Mouse (Mus musculus) layer of hippocampus, postnatal 14 days (tissue): ENCODE results near the gene Nsg2. TPM values are rescaled to one million over a fixed set of nuclear protein-coding genes. Genes with fewer than 3 reads are reported as not detected.

Experiments used
- DNase-seq, 2 experiments: peaks; one replicate each; pipeline ENCODE4 v3.0.0; 2021 to 2022; ENCODE audit warnings: low spot score in 2 of 2, mixed read lengths in 1 of 2
- total RNA-seq, 2 experiments: library from RNA; stranded (reverse); gene quantifications; 2 replicates each; pipeline ENCODE4 v1.2.3; 2021

Nsg2 gene
- total RNA-seq, 2 experiments from 2014 or later: 785 to 794 TPM

DNA sequence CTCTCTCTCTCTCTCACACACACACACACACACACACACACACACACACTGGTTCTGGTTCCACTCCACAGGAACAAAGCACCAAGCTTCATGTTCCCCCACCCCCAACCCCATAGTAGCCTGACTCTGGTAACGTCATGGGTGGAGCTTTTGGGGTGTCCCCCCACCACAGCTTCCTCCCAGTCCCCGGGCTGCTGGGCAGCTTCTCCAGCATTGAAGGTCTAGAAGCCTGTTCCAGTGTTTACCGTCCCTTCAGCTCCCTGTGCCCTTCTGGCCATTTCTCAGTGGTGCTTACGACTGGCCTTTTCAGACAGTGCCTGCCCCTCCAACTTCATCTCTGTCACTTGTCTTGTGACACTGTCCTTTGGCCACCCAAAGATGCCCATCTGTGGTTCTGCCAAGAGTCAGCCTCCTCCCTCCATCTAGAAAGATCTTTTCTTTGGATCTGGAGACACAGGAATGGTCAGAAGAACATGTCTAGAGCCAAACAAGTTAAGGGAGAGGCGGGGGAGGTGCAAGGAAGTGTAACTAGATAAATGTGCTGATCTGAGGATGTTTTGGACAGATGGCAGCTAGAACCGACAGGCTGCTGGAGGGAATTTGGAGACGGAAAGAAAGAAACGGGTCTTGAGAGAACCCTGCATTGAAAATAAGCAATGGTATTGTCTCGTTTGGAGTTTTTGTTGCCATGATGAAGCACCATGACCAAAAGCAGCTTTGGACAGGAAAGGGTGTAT is 11.8 kb downstream of the Nsg2 start:
- DNase-seq: peak in 1 of 2 experiments; percentile 64

DNA sequence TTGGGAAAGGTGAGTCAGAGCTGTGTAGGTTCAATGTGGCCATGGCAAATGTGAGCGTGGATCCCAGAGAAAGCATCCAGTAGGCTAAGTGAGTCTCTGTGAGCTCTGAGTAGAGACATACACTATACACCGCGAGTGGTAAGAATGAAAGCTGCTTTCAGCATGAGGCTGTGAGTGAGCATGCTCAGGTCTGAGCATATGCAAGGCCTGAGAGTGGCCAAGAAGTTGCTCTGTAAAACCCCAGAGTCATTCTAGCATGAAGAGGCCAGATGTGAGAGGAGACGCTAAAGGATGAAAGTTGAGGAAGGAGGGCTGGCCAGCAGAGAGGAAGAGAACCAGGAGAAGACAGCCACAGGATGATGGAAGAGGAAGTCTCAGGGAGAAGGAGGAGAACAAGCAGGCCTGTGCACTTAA is 12.8 kb downstream of the Nsg2 start:
- no peak for DNase-seq

DNA sequence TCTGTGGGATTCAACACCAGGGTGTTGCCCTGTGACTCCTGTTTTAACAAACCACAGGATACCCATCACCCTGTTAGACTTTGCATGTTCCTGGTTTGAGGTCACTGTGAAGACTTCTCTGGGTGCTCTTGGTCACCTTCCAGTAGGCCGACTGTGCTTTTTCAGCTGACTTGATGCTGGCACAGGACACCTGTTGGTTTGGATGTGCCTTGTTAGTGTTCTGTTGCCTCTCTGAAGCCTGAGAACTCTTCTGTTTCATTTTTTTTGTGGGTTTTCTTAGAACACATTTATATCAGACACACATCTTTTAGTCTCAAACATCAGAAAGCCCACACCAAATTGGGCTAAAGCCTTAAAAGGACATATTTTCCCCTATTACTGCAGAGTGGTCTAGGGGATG is 13.3 kb downstream of the Nsg2 start:
- no peak for DNase-seq

DNA sequence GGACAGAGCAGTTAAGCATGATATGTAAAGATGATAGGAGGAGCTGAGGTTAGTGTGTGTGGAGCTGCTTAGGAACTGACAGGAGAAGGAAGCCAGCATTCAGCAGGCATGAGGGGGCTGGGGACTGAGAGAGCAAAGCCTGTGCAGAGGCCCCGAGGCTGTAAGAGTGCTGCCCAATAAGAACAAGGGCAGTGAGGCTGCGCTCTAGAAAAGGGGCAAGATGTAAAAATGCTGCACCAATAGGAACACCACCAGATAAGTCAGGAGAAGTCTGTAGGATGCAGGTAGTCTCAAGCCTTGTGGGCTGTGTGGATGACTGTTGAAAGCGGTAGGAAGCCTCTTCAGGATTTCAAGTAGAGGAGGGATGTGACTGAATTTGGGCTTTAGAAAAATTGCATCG is 17.9 kb downstream of the Nsg2 start:
- no peak for DNase-seq

DNA sequence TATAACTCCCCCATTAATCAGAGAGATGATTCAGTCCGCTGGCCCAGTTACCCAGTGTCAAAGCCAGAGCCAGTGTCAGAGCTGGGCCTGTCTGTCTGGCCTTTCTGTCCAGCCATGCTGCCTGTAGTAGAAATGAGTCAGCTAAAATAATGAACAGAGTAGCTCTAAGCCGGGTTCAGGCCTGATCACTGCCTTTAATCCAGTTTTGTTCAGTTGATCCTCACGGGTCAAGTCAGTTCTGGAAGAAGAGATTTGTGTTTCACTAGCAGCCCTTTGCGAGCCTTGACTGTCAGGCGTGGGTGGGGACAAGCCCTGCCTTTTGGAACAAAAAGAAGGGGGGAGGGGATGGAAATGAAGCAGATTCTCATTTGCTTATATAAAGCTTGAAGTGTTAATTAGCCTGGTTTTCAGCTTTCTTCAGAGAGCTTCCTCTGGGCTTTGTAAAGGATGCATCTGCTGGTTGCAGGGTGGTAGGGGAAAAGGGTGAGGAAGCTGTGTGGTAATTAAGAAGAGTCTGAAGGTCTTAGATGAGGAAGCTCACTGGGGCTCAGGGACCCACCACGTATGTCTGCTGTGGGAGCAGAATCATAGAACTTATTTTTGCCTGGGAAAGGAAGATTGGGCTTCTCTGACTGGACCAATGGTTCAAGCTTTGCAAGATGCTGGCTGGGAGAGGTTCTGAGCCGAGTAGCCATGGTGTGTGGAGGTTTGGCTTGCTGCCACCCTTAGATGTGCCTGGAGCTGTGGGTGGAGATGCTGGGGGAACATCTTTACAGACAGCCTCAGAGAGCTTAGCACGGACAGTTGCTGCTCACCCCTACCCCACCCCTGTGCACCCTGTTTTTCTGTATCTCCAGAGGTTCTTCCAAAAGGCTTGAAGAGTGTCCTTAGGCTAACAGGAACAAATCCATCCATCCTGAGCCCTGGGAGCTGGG is 20.0 kb downstream of the Nsg2 start:
- peak in 1 of 2 experiments; percentile 62 for DNase-seq

DNA sequence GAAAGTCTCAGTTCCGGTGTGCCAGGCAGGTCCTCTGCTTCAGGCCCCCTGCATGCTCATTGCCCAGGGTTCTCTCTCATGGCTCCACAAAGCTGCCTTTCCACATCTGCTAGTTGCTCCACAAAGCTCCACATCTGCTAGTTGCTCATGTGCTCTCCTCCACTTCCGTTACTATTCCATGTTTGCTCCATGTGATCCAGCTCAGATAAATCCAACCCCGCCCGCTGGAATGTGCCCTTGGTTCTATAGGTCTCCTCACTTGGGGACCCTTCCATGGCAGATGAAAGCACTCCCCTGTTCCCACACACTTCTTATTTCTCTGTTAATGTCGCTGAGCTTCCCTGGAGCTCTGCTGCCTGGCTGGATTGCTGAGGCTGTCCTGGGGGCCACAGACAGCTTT is 26.4 kb downstream of the Nsg2 start:
- no peak for DNase-seq

DNA sequence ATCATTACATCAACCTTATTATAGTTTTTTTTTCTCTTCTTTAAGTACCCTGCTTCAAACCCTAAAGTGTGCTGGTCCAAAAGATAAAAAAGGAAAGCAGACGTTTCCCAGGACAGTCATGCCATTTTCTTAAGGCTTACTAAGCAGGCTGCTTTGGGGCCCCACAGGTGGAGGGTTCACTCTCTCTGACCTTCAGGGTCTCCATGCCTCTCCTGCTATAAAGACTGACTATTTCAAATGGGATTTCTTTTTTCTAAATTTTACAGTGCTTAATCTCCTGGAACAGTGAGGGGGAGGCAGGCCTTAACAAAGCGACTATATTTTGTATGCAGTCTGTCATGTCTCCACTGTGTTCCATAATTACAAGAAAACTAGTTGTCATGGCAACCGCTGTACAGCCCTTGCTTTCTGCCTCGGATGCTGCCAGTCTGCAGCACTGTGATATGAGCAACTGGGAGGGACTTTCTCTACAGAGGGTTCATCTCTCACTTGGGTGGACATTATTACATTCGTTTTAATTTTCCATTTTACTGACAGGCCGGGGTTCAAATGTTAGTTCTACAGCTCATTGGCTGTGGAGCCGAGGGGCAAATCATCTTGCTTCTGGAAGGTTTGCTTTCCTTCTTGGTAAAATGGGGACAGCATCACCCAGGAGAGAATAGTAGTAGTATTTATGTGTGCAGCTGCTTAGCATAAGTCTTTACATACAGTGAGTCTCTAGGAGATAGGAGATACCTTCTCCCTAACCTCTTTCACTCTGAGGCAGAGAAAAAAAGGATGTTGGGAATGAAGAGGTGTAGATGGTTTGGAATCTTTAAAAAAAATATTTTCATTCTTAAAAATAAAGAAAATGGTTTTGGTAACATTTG is 27.4 kb downstream of the Nsg2 start:
- DNase-seq: peak in 1 of 2 experiments; percentile 85

DNA sequence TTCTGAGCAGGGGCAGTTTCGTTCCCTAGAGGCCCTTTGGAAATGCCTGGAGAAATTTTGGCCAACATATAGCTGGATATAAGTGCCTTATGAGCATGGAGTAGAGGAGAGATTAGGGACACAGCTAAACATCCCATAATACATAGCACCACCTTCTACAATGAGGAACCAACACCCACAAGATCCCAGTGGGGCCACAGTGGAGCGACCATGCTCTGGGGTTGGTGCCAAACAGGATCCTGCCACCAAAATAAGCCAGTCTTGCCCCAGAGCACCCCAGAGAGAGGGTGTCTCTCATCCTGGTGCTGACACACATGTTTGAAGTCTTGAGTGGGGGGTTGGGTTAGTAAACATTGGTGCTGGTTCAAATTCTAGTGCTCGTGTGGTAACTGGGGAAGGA is 28.3 kb downstream of the Nsg2 start:
- DNase-seq: no peak

DNA sequence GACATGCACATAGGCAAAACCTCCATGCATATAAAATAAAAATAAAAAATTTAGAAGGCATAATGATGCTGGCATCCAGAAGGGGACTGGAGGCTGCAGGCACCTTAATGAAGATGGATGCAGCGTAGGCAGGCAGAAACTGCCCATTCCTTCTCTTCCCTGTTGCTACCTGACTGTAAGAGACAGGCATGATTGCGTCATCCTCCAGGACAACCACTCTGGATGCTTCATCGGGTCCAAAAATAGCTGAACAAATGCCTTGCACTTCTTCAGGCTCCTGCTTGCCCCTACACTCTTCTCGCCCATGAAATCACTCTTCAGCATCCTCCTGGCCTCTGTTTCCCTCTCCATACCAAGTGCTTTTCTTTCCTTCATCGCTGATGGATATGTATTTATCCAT is 29.1 kb downstream of the Nsg2 start:
- no peak for DNase-seq

DNA sequence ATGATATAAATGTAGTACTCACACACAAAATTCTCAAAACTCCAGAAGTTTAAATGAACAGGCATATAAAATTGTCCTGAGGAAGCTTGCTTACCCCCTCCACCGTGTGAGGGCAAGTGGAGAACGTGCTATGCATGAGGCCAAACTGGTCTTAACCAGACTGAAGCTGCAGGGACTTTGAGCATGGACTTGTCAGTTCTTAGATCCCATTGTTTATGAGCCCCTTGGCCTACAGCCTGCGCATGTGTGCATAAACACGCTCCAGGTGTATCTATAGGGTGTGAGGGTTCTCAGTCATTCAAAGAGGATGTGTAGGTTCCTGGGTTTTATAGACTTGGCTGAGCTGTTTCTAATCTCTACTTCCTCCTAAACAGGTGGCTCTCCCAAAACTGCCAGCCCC is 31.1 kb downstream of the Nsg2 start:
- no peak for DNase-seq

DNA sequence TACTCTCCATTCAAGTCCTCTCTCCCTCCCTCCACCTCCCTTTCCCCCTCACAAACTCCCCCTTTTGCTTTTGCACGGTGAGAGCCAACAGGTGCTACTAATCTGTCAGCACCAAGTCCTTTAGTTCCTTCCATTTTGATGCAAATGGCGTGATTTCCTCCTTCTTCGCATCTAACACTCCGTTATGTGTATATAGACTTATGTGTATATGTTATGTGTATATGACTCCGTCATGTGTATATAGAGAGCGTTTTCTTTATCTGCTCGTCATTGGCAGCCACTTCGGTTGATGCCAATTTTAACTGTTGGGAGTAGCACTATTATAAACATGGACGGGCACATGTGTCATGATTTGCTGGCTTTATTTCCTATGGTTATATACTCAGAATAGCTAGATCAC is 31.8 kb downstream of the Nsg2 start:
- DNase-seq: no peak

DNA sequence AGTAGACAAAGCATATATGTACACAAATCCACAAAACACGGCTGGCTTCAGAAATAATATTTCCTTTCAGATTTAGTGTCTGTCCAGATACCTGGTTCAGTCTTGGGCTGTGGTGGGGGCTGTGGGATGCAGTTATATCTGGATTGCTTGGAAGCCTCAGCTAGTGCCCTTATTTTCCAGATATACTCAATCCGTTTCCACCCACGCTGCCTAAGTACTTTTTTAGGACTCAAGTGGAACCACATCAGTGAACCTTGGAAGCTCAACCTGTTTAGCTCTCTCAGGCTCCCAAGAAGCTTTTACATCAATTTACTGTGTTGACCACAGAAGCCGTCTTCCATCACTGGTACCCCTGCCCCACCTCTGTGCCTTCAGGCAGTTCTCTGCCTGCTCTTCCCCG is 35.6 kb downstream of the Nsg2 start:
- DNase-seq: no peak

DNA sequence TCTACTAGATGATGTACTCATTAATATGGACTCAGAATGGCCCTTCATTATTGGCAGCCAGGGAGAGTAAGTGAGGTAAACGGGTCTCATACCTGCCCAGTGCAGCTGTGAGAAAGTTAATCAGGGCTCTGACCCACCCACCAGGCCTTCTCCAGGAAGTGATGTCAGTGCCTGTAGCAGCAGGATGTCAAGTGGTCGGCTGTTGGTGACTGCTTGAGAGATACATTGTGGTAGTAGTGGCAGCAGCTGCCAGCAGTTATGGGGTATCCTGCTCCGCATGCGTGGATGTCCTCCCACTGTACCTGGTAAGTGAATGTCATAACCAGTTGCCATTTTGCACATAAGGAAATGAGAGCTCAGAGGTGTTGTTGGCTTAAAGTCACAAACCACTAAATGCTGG is 39.4 kb downstream of the Nsg2 start:
- DNase-seq: no peak

DNA sequence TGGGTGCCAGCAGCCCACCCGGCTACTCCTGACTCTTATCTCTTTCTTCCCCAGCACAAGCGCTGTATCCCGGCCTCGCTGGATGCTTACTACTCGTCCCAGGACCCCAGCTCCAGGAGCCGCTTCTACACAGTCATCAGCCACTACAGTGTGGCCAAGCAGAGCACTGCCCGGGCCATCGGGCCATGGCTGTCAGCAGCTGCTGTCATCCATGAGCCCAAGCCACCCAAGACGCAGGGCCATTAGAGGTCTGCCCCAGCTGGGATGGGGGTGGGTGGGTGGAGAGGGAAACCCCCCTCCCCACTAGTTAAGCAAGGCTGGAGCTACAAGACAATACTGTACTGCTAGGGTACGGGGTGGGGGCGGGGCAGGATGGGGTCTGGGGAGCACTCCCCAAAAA is 57.1 kb downstream of the Nsg2 start:
- DNase-seq: no peak

DNA sequence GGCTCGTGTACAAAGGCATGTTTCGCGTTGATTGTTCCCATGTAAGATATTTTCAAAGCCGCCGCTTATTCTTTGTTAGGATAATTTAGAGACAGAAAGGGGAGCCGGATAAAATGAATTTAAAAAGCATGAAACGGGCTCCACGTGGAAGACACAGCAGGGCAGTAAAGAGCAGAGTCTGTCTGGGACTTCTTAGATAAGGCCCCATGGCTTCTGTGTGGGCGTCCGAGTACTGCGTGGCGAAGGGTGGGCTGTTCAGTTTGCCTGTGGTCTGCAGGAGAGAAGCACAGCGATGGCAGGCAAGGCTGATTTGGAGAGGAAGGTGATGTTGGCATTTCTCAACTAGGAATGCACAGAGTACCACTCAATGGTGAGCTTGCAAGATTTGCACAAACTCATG is 57.6 kb downstream of the Nsg2 start:
- no peak for DNase-seq

DNA sequence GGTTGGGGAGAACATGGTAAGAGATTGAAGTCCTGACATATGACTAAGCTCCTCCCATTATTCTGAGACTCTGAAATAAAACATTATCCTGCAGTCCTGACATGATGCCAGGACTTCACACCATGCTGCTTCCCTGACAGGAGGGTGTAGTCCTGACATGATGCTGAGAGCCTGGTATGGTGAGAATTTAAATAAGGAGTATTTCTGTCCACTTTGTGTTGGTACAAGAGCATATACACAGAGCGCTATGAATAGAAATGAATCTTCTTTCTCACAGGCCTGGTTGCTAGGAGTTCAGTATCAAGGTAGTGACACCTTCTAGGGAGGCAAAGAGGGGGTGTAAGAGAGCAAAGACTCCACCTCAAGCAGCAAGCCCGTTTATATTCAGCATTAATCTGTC is 60.8 kb downstream of the Nsg2 start:
- no peak for DNase-seq

DNA sequence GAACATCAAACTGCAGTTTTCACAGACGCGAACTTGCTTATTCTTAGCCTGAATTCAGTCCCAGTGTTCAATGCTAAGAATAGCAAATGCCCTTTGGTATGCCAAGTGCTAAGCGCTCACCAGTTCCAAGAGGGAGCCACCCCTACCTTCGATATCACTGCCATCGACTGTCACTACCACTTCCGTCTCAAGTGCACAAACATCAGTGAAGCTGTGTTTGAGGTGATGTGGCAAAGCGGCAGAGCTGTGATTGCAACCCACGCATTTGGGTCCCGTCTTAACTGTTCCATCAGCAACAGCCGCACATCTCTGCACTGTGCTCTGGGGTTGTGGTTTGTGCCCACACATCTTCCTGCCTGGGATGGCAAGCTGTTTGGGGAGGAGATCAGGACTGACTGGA is 61.6 kb downstream of the Nsg2 start:
- peak; percentile 29 to 56 for DNase-seq

DNA sequence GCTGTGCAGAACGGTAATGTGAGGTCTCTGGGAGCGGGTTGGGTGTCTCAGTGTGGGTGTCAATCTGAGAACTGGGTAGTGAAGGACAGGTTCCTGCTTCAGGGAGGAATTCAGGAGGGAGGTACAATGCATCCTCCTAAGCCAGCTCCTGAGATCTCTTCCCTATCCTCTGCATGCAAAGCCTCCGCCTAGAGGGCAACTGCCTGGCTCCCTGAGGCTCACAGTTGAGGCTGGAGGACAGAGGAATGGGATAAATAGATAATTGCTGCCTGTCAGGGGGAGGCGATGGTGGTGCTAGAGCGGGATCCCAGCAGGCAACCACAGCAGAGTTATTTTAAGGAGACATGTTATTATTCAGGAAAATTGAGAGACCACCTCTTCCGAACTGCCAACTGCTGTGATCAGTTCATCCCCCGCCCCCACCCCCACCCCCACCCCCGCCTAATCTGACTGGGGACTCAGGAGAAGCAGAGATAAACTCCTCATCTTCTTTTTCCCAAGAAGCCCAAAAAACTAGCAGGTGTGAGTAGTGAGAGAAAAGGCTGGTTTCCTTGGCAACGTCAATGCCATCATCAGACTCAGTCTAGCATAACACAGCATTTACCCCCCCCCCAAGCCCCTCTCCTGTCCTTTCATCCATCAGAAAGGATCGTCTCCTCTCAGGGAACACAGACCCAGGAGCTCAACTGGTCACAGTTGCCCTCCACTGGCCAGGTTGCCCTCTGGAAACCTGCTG is 63.7 kb downstream of the Nsg2 start:
- DNase-seq: peak in 1 of 2 experiments; percentile 37

DNA sequence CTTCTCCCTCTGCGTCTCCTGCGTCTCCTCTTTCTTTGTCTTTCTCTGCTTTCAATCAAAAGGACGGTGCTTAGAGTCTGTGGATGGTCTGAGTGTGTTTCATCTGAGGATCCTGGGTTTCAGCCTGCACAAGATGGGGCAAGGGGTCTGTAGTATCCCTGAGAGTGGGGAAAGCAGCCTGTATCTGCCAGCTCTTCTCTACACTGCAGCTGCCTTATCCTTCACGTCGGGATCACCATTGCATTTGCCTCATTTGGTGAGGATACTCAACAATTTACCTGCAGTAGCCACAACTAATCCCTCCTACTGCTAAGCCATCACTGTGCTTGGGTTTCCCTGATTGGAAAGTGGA is 64.2 kb downstream of the Nsg2 start:
- DNase-seq: no peak

DNA sequence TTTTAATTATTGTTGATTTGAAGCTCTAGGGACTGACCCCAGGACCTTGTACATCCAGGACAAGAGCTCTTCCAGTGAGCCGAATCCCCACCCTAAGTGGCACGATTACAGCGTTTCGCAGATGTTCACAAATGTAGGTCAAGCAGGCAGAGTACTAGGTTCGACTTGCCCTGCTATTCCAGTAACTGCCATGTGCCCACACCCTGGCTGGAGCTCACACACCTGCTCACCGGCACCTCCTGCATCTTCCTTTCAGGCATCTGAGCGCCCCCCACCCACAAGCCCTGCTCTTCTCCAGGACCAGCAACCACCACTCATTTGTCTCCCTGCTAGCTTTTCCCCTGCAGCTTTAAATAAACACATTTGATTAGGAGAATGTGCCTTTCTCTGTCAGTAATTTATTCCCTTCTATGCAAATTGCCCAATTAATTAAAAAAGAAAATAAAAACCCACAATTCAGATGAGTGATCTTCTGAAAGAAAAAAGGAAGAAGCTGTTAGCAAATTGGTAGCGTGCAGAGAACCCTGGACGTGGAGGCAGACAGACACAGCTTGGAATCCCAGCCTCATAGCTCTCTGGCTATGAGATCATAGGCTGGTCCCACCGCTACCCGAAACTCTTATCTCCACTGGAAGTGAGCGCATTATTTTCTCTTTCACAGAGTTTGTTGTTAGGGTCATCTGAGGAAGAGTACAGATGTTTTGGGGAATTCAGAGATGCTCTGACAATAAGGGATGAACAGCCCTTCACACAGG is 68.7 kb downstream of the Nsg2 start:
- no peak for DNase-seq
